ENCODE assay signal across 8 mouse cellular contexts in the genomic region with DNA sequence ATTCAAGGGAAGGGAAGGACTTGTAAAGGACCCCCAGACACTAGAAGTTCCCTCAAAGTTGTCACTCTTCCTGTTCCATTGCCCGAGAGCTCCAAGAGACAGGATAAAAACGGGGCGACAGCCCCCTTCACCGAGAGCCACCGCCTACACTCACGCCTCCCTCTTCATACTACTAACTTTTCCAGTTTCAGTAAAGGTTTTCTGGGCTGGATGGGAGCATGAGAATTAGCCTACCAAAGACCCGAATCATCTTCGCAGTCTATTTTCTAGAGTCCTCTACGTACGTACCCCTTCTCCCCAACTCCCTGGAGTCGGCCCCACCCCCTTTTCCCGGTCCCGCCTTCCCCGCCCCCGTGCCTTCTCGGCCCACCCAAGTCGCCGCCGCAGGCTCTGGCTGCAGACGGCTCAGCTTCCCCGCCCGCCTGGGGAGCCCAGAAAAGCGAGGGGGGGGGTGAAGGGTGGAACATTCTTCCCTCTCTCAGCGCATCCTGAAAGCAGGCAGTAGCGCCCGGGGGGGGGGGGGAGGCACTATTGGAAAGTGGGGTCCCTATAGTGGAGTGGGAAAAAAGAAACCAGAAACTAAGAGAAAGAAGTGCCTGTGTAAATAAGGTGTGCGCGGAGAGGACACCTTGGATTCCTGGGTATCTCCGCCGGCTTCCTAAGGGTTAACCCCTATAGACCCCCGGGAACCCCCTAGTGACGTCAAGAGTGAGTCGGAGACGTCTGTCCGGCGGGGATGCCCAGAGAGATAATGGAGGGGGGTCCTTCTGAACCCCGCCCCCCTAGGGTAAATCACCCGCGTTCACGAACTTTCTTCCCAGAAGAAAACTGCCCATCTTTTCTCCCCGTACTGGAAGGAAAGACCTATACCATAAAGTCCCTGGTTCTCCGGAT. TPM values are rescaled to one million over a fixed set of nuclear protein-coding genes. Genes with fewer than 3 reads are reported as not detected.
A peak's percentile ranks its signal among the peaks of the same experiment; 100 is the strongest.
DNase-seq lines count a peak whose midpoint lies in the region; ATAC-seq and TF ChIP-seq lines count a peak whose summit lies in the region.

No protein-coding gene starts in this region.

- ATAC-seq in common myeloid progenitor, adult 5-6 weeks (replicated peaks; ENCODE audit: low read depth, poor library complexity, severe bottlenecking): 0 out of 2 replicates have a peak, but pooled peaks have one; percentile 5
- ATAC-seq in heart, embryonic 12.5 days (ENCODE audit: insufficient number of reproducible peaks, low FRiP score): peak; percentile 40; the same call in 1 of the 2 replicates
- no peak for ATAC-seq in midbrain, embryonic 16.5 days

- WGBS in heart, embryonic 12.5 days: under 1% methylated on average over 42 of the region's 42 CpGs
- WGBS in limb, embryonic 10.5 days: under 1% methylated on average over 42 of the region's 42 CpGs
- under 1% methylated on average over 36 of the region's 42 CpGs for WGBS in midbrain, embryonic 16.5 days

- H3K4me2 ChIP-seq in heart, embryonic 12.5 days: peak overlapping the region; percentile 92
- peak overlapping the region; percentile 55 for H3K4me2 ChIP-seq in midbrain, embryonic 16.5 days (ENCODE audit: low read length)

- H3K4me1 ChIP-seq in heart, embryonic 12.5 days (replicated peaks): peaks cover 32% of the 10 kb centered on the region
- peaks cover 44% of the 10 kb centered on the region for H3K4me1 ChIP-seq in limb, embryonic 10.5 days
- peaks cover 28% of the 10 kb centered on the region for H3K4me1 ChIP-seq in midbrain, embryonic 16.5 days (ENCODE audit: control insufficient read depth, insufficient read depth, low read length)

- peak overlapping the region; percentile 51 for H3K4me3 ChIP-seq in layer of hippocampus, adult 2 months
- H3K4me3 ChIP-seq in heart, embryonic 12.5 days: peak overlapping the region; percentile 48
- H3K4me3 ChIP-seq in limb, embryonic 10.5 days: peak overlapping the region; percentile 70
- peak overlapping the region; percentile 28 for H3K4me3 ChIP-seq in midbrain, embryonic 16.5 days (ENCODE audit: low read depth, low read length)

- H3K9me3 ChIP-seq in heart, embryonic 12.5 days (replicated peaks): no peaks in the 10 kb centered on the region
- no peaks in the 10 kb centered on the region for H3K9me3 ChIP-seq in limb, embryonic 10.5 days (replicated peaks)
- no peaks in the 10 kb centered on the region for H3K9me3 ChIP-seq in midbrain, embryonic 16.5 days (replicated peaks; ENCODE audit: control insufficient read depth, low read length, poor library complexity, severe bottlenecking)

- H3K27me3 ChIP-seq in heart, embryonic 12.5 days (replicated peaks): peaks cover 50% of the 10 kb centered on the region
- H3K27me3 ChIP-seq in limb, embryonic 10.5 days (ENCODE audit: low read depth, poor library complexity, severe bottlenecking): peaks cover 23% of the 10 kb centered on the region
- peaks cover 28% of the 10 kb centered on the region for H3K27me3 ChIP-seq in midbrain, embryonic 16.5 days (ENCODE audit: control insufficient read depth, insufficient read depth, low read depth, low read length)

- H3K36me3 ChIP-seq in heart, embryonic 12.5 days: no peaks in the 10 kb centered on the region
- peaks cover 32% of the 10 kb centered on the region for H3K36me3 ChIP-seq in limb, embryonic 10.5 days
- no peaks in the 10 kb centered on the region for H3K36me3 ChIP-seq in midbrain, embryonic 16.5 days (ENCODE audit: control insufficient read depth, insufficient read depth, low read length)

- TF ChIP-seq CTCF in layer of hippocampus, adult 2 months (conservative IDR thresholded peaks at IDR 0.05): no peak

- H3K9ac ChIP-seq in heart, embryonic 12.5 days: peak overlapping the region; percentile 58
- peak overlapping the region; percentile 16; the same call in 1 of the 2 replicates for H3K9ac ChIP-seq in midbrain, embryonic 16.5 days (ENCODE audit: low read depth, low read length)

- H3K27ac ChIP-seq in layer of hippocampus, adult 2 months: peak overlapping the region; percentile 71
- no peak overlapping the region for H3K27ac ChIP-seq in heart, embryonic 12.5 days (ENCODE audit: poor library complexity, severe bottlenecking)
- H3K27ac ChIP-seq in limb, embryonic 10.5 days: peak overlapping the region; percentile 94
- H3K27ac ChIP-seq in midbrain, embryonic 16.5 days (ENCODE audit: low read length): no peak overlapping the region

- no peak for DNase-seq in layer of hippocampus, adult 2 months (ENCODE audit: low spot score in 2 of 2)
- DNase-seq in layer of hippocampus, adult 11-12 months (ENCODE audit: low spot score): no peak
- DNase-seq in limb, embryonic 10.5 days (ENCODE audit: low spot score): peak; percentile 90
- no peak for DNase-seq in left cerebral cortex, adult 9 months (ENCODE audit: low spot score in 2 of 2)
- no peak for DNase-seq in layer of hippocampus, adult 18-20 months (ENCODE audit: low spot score in 2 of 2)

RNA-seq across cellular contexts. Expression of a gene that starts 1.8 kb away (rescaled TPM):
- total RNA-seq in layer of hippocampus, adult 2 months (2021): 1 to 10 TPM; 2.5 to 3.1 TPM
- not detected in 2 replicates for total RNA-seq in common myeloid progenitor, adult 5-6 weeks (2017)
- 0.31 and 0.41 TPM in 2 replicates for polyA plus RNA-seq in heart, embryonic 12.5 days (2016; fragmentation: Nextera tagmentation; extraction: Ambion mirVana)
- 10.9 and 11.7 TPM in 2 replicates for polyA plus RNA-seq in limb, embryonic 10.5 days (2016; fragmentation: Nextera tagmentation; extraction: Ambion mirVana)
- 0.92 and 1.3 TPM in 2 replicates for polyA plus RNA-seq in midbrain, embryonic 16.5 days (2015; fragmentation: Nextera tagmentation; extraction: Ambion mirVana)
- total RNA-seq in layer of hippocampus, adult 18-20 months (2021): 1 to 10 TPM; 1.5 to 2.0 TPM

RNA-seq across cellular contexts. Expression of a gene that starts 14.3 kb away (rescaled TPM):
- total RNA-seq in layer of hippocampus, adult 2 months (2021): not detected
- total RNA-seq in common myeloid progenitor, adult 5-6 weeks (2017): not detected in 2 replicates
- polyA plus RNA-seq in heart, embryonic 12.5 days (2016; fragmentation: Nextera tagmentation; extraction: Ambion mirVana): not detected in 2 replicates
- 0.13 TPM in 1 of 2 replicates, not detected in the other for polyA plus RNA-seq in limb, embryonic 10.5 days (2016; fragmentation: Nextera tagmentation; extraction: Ambion mirVana)
- 0.04 TPM in 2 replicates for polyA plus RNA-seq in midbrain, embryonic 16.5 days (2015; fragmentation: Nextera tagmentation; extraction: Ambion mirVana)
- not detected for total RNA-seq in layer of hippocampus, adult 18-20 months (2021)

RNA-seq across cellular contexts. Expression of a gene that starts 18.2 kb away (rescaled TPM):
- under 1 TPM; 0.56 to 0.79 TPM for total RNA-seq in layer of hippocampus, adult 2 months (2021)
- 13.6 and 24.3 TPM in 2 replicates for total RNA-seq in common myeloid progenitor, adult 5-6 weeks (2017)
- polyA plus RNA-seq in heart, embryonic 12.5 days (2016; fragmentation: Nextera tagmentation; extraction: Ambion mirVana): 0.89 and 1.8 TPM in 2 replicates
- polyA plus RNA-seq in limb, embryonic 10.5 days (2016; fragmentation: Nextera tagmentation; extraction: Ambion mirVana): 5.5 and 5.9 TPM in 2 replicates
- 0.46 and 0.75 TPM in 2 replicates for polyA plus RNA-seq in midbrain, embryonic 16.5 days (2015; fragmentation: Nextera tagmentation; extraction: Ambion mirVana)
- under 1 TPM; 0.84 to 0.92 TPM for total RNA-seq in layer of hippocampus, adult 18-20 months (2021)

RNA-seq across cellular contexts. Expression of a gene that starts 28.3 kb away (rescaled TPM):
- 10 to 100 TPM; 55.6 to 60.0 TPM for total RNA-seq in layer of hippocampus, adult 2 months (2021)
- 181 and 187 TPM in 2 replicates for total RNA-seq in common myeloid progenitor, adult 5-6 weeks (2017)
- 107 and 110 TPM in 2 replicates for polyA plus RNA-seq in heart, embryonic 12.5 days (2016; fragmentation: Nextera tagmentation; extraction: Ambion mirVana)
- 170 and 205 TPM in 2 replicates for polyA plus RNA-seq in limb, embryonic 10.5 days (2016; fragmentation: Nextera tagmentation; extraction: Ambion mirVana)
- 123 and 128 TPM in 2 replicates for polyA plus RNA-seq in midbrain, embryonic 16.5 days (2015; fragmentation: Nextera tagmentation; extraction: Ambion mirVana)
- 10 to 100 TPM; 55.2 to 57.5 TPM for total RNA-seq in layer of hippocampus, adult 18-20 months (2021)

RNA-seq across cellular contexts. Expression of a gene that starts 30.3 kb away (rescaled TPM):
- total RNA-seq in layer of hippocampus, adult 2 months (2021): not detected
- not detected in 2 replicates for total RNA-seq in common myeloid progenitor, adult 5-6 weeks (2017)
- not detected in 2 replicates for polyA plus RNA-seq in heart, embryonic 12.5 days (2016; fragmentation: Nextera tagmentation; extraction: Ambion mirVana)
- 0.10 and 0.23 TPM in 2 replicates for polyA plus RNA-seq in limb, embryonic 10.5 days (2016; fragmentation: Nextera tagmentation; extraction: Ambion mirVana)
- polyA plus RNA-seq in midbrain, embryonic 16.5 days (2015; fragmentation: Nextera tagmentation; extraction: Ambion mirVana): 0.15 TPM in 1 of 2 replicates, not detected in the other
- not detected for total RNA-seq in layer of hippocampus, adult 18-20 months (2021)

Comparison
In these comparisons a context has a peak if more than half of its experiments do, and no peak if none do; other contexts are left out.
1. H3K27ac ChIP-seq: peak in layer of hippocampus, adult 2 months (single experiment) and limb, embryonic 10.5 days (single experiment); none in heart, embryonic 12.5 days (single experiment) and midbrain, embryonic 16.5 days (single experiment).
2. Peak in every context shown above with its lines, with median percentiles within 50 percentile points of each other: H3K4me3 ChIP-seq.